Mouse (Mus musculus): ENCODE results near the gene Aff1. TPM values are rescaled to one million over a fixed set of nuclear protein-coding genes. Genes with fewer than 3 reads are reported as not detected.
A peak's percentile ranks its signal among the peaks of the same experiment; 100 is the strongest.

Gene Aff1
- polyA plus RNA-seq, 1 experiment from 2014 or later = 5.7 TPM

- Histone ChIP-seq H3K36me3 (no peaks in the 10 kb centered on the region), H3K27ac (no peak overlapping the region), H3K9me3 (no peaks in the 10 kb centered on the region), H3K4me3 (no peak overlapping the region), H3K4me1 (replicated peaks) (0 out of 2 replicates have a peak, but pooled peaks cover 8% of the 10 kb centered on the region), H3K27me3 (ENCODE audit: insufficient read depth, poor library complexity, severe bottlenecking) (no peaks in the 10 kb centered on the region)
- 61% methylated on average over 6 of the region's 6 CpGs for WGBS
- no peak for DNase-seq (ENCODE audit: low spot score)
Measured at GRCm38 (mm10) chr5:103674482-103674881, 17.7 kb upstream of the Aff1 start.

- DNase-seq (ENCODE audit: low spot score) = no peak
- no peaks in the 10 kb centered on the region for H3K9me3 ChIP-seq
- H3K36me3 ChIP-seq = no peaks in the 10 kb centered on the region
- no peaks in the 10 kb centered on the region for H3K27me3 ChIP-seq (ENCODE audit: insufficient read depth, poor library complexity, severe bottlenecking)
- H3K4me3 ChIP-seq = no peak overlapping the region
- 86% methylated on average over 6 of the region's 6 CpGs for WGBS
- H3K4me1 ChIP-seq (replicated peaks) = 0 out of 2 replicates have a peak, but pooled peaks cover 2% of the 10 kb centered on the region
- no peak overlapping the region for H3K27ac ChIP-seq
Measured at GRCm38 (mm10) chr5:103676289-103676881, 15.8 kb upstream of the Aff1 start.

GRCm38 (mm10) chr5:103677894-103678293, 14.3 kb upstream of the Aff1 start:
- Histone ChIP-seq H3K27ac (no peak overlapping the region), H3K9me3 (no peaks in the 10 kb centered on the region), H3K4me3 (no peak overlapping the region), H3K4me1 (replicated peaks) (no peaks in the 10 kb centered on the region), H3K27me3 (ENCODE audit: insufficient read depth, poor library complexity, severe bottlenecking) (no peaks in the 10 kb centered on the region), H3K36me3 (no peaks in the 10 kb centered on the region)
- WGBS = 82% methylated on average over 6 of the region's 6 CpGs
- DNase-seq (ENCODE audit: low spot score) = no peak

- H3K9me3 ChIP-seq = no peaks in the 10 kb centered on the region
- 90% methylated on average over 5 of the region's 5 CpGs for WGBS
- H3K27me3 ChIP-seq (ENCODE audit: insufficient read depth, poor library complexity, severe bottlenecking) = no peaks in the 10 kb centered on the region
- H3K27ac ChIP-seq = no peak overlapping the region
- DNase-seq (ENCODE audit: low spot score) = no peak
- H3K36me3 ChIP-seq = no peaks in the 10 kb centered on the region
- H3K4me1 ChIP-seq (replicated peaks) = no peaks in the 10 kb centered on the region
- no peak overlapping the region for H3K4me3 ChIP-seq
Measured at GRCm38 (mm10) chr5:103678974-103679373, 13.2 kb upstream of the Aff1 start.

GRCm38 (mm10) chr5:103680381-103680780, 11.8 kb upstream of the Aff1 start:
- Histone ChIP-seq H3K4me3 (no peak overlapping the region), H3K4me1 (replicated peaks) (no peaks in the 10 kb centered on the region), H3K27me3 (ENCODE audit: insufficient read depth, poor library complexity, severe bottlenecking) (no peaks in the 10 kb centered on the region), H3K36me3 (no peaks in the 10 kb centered on the region), H3K9me3 (no peaks in the 10 kb centered on the region), H3K27ac (no peak overlapping the region)
- WGBS = 44% methylated on average over 4 of the region's 4 CpGs
- peak; percentile 74 for DNase-seq (ENCODE audit: low spot score)

- Histone ChIP-seq H3K9me3 (no peaks in the 10 kb centered on the region), H3K27me3 (ENCODE audit: insufficient read depth, poor library complexity, severe bottlenecking) (no peaks in the 10 kb centered on the region), H3K27ac (no peak overlapping the region), H3K4me1 (replicated peaks) (no peaks in the 10 kb centered on the region), H3K36me3 (no peaks in the 10 kb centered on the region), H3K4me3 (no peak overlapping the region)
- DNase-seq (ENCODE audit: low spot score) = no peak
- WGBS = 72% methylated on average over 3 of the region's 3 CpGs
Measured at GRCm38 (mm10) chr5:103681824-103682223, 10.3 kb upstream of the Aff1 start.

GRCm38 (mm10) chr5:103689645-103690044, 2.5 kb upstream of the Aff1 start:
- H3K27me3 ChIP-seq (ENCODE audit: insufficient read depth, poor library complexity, severe bottlenecking) = peaks cover 34% of the 10 kb centered on the region
- 90% methylated on average over 5 of the region's 5 CpGs for WGBS

GRCm38 (mm10) chr5:103690190-103690589, 2.0 kb upstream of the Aff1 start:
- H3K36me3 ChIP-seq = no peaks in the 10 kb centered on the region
- DNase-seq (ENCODE audit: low spot score) = no peak
- H3K4me1 ChIP-seq (replicated peaks) = peaks cover 20% of the 10 kb centered on the region
- 91% methylated on average over 8 of the region's 8 CpGs for WGBS
- H3K9me3 ChIP-seq = no peaks in the 10 kb centered on the region
- H3K27me3 ChIP-seq (ENCODE audit: insufficient read depth, poor library complexity, severe bottlenecking) = peaks cover 40% of the 10 kb centered on the region
- no peak overlapping the region for H3K27ac ChIP-seq
- H3K4me3 ChIP-seq = no peak overlapping the region

More at GRCm38 (mm10) chr5:103689645-103690044, 2.5 kb upstream of the Aff1 start:
- Histone ChIP-seq H3K4me1 (replicated peaks) (peaks cover 20% of the 10 kb centered on the region), H3K9me3 (no peaks in the 10 kb centered on the region), H3K27ac (no peak overlapping the region), H3K4me3 (no peak overlapping the region), H3K36me3 (no peaks in the 10 kb centered on the region)
- no peak for DNase-seq (ENCODE audit: low spot score)

- Histone ChIP-seq H3K36me3 (no peaks in the 10 kb centered on the region), H3K9me3 (no peaks in the 10 kb centered on the region), H3K4me1 (replicated peaks) (peaks cover 20% of the 10 kb centered on the region), H3K27ac (no peak overlapping the region), H3K4me3 (no peak overlapping the region), H3K27me3 (ENCODE audit: insufficient read depth, poor library complexity, severe bottlenecking) (peaks cover 43% of the 10 kb centered on the region)
- DNase-seq (ENCODE audit: low spot score) = no peak
Measured at GRCm38 (mm10) chr5:103691171-103691570, 1.0 kb upstream of the Aff1 start.

GRCm38 (mm10) chr5:103692531-103693040, 412 bp downstream of the Aff1 start:
- DNase-seq (ENCODE audit: low spot score) = no peak
- Histone ChIP-seq H3K9me3 (no peaks in the 10 kb centered on the region), H3K4me3 (peak overlapping the region; percentile 77), H3K36me3 (no peaks in the 10 kb centered on the region), H3K27ac (peak overlapping the region; percentile 71; the same call in 1 of the 2 replicates), H3K27me3 (ENCODE audit: insufficient read depth, poor library complexity, severe bottlenecking) (peaks cover 43% of the 10 kb centered on the region), H3K4me1 (replicated peaks) (peaks cover 26% of the 10 kb centered on the region)
- 0% methylated on average over 34 of the region's 34 CpGs for WGBS

- Histone ChIP-seq H3K36me3 (no peaks in the 10 kb centered on the region), H3K27ac (peak overlapping the region; percentile 71; the same call in 1 of the 2 replicates), H3K4me1 (replicated peaks) (peaks cover 28% of the 10 kb centered on the region), H3K4me3 (peak overlapping the region; percentile 77), H3K9me3 (no peaks in the 10 kb centered on the region), H3K27me3 (ENCODE audit: insufficient read depth, poor library complexity, severe bottlenecking) (peaks cover 43% of the 10 kb centered on the region)
- DNase-seq (ENCODE audit: low spot score) = peak; percentile 58
- under 1% methylated on average over 28 of the region's 28 CpGs for WGBS
Measured at GRCm38 (mm10) chr5:103693041-103693641, 967 bp downstream of the Aff1 start.

- WGBS = 54% methylated on average over 6 of the region's 6 CpGs
- no peaks in the 10 kb centered on the region for H3K36me3 ChIP-seq
- no peak for DNase-seq (ENCODE audit: low spot score)
- no peaks in the 10 kb centered on the region for H3K9me3 ChIP-seq
- peaks cover 28% of the 10 kb centered on the region for H3K4me1 ChIP-seq (replicated peaks)
- peaks cover 38% of the 10 kb centered on the region for H3K27me3 ChIP-seq (ENCODE audit: insufficient read depth, poor library complexity, severe bottlenecking)
- no peak overlapping the region for H3K4me3 ChIP-seq
- H3K27ac ChIP-seq = no peak overlapping the region
Measured at GRCm38 (mm10) chr5:103694094-103694493, 1.9 kb downstream of the Aff1 start.

GRCm38 (mm10) chr5:103697875-103698491, 5.8 kb downstream of the Aff1 start:
- no peak for DNase-seq (ENCODE audit: low spot score)
- H3K4me3 ChIP-seq = no peak overlapping the region
- H3K4me1 ChIP-seq (replicated peaks) = peaks cover 18% of the 10 kb centered on the region
- no peaks in the 10 kb centered on the region for H3K36me3 ChIP-seq
- WGBS = 75% methylated on average over 5 of the region's 5 CpGs
- peaks cover 25% of the 10 kb centered on the region for H3K27me3 ChIP-seq (ENCODE audit: insufficient read depth, poor library complexity, severe bottlenecking)
- H3K27ac ChIP-seq = peak overlapping the region; percentile 66; the same call in 1 of the 2 replicates
- H3K9me3 ChIP-seq = no peaks in the 10 kb centered on the region
